20 mouse cellular contexts compared by ENCODE assay signal in genomic region chr3:19960570-19961114, GRCm38 (mm10). TPM values are rescaled to one million over a fixed set of nuclear protein-coding genes. Genes with fewer than 3 reads are reported as not detected.
DNase-seq lines count a peak whose midpoint lies in the region; ATAC-seq and TF ChIP-seq lines count a peak whose summit lies in the region.
"Had no signal": no experiment of that assay in that cellular context is flagged by ENCODE, and none has a peak within 500 bp of the region (broad histone marks: within the 10 kb centered on the region; RNA-seq: fewer than 3 reads in every experiment).

No protein-coding gene starts in this region.

- H3K4me1 ChIP-seq in hindbrain, embryonic 10.5 days (replicated peaks), result peaks cover 36% of the 10 kb centered on the region
- H3K4me1 ChIP-seq in hindbrain, embryonic 12.5 days, result 0 out of 2 replicates have a peak, but pooled peaks cover 3% of the 10 kb centered on the region
- no peaks in the 10 kb centered on the region for H3K4me1 ChIP-seq in midbrain, embryonic 16.5 days (ENCODE audit: control insufficient read depth, insufficient read depth, low read length)
- no peaks in the 10 kb centered on the region for H3K4me1 ChIP-seq in midbrain, postnatal 0 days (ENCODE audit: insufficient read depth, low read length)
- H3K4me1 ChIP-seq: intestine, embryonic 15.5 days; midbrain, embryonic 15.5 days had no signal

- no peak for TF ChIP-seq CTCF in gastrocnemius, adult 2 months (IDR thresholded peaks at IDR 0.05)
- no peak for TF ChIP-seq CTCF in midbrain, postnatal 0 days (IDR thresholded peaks at IDR 0.05)

- intact Hi-C loops in gastrocnemius, adult 2 months (cut with DNase I), result no loop called here

- H3K4me2 ChIP-seq in hindbrain, embryonic 12.5 days (replicated peaks), result no peak overlapping the region
- H3K4me2 ChIP-seq in midbrain, embryonic 16.5 days (ENCODE audit: low read length), result no peak overlapping the region
- no peak overlapping the region for H3K4me2 ChIP-seq in midbrain, postnatal 0 days (ENCODE audit: low read depth, low read length, poor library complexity, severe bottlenecking)
- H3K4me2 ChIP-seq: heart, embryonic 11.5 days; intestine, embryonic 15.5 days; limb, embryonic 13.5 days; midbrain, embryonic 15.5 days had no signal

- WGBS in hindbrain, embryonic 10.5 days, result 70% methylated on average over 3 of the region's 3 CpGs
- 60% methylated on average over 3 of the region's 3 CpGs for WGBS in hindbrain, embryonic 12.5 days
- WGBS in midbrain, embryonic 16.5 days, result 75% methylated on average over 3 of the region's 3 CpGs
- WGBS in midbrain, postnatal 0 days, result 70% methylated on average over 3 of the region's 3 CpGs

- no peak overlapping the region for H3K9ac ChIP-seq in hindbrain, embryonic 12.5 days
- no peak overlapping the region for H3K9ac ChIP-seq in midbrain, embryonic 16.5 days (ENCODE audit: low read depth, low read length)
- no peak overlapping the region for H3K9ac ChIP-seq in midbrain, postnatal 0 days (replicated peaks; ENCODE audit: low read length, poor library complexity, severe bottlenecking)
- H3K9ac ChIP-seq: hindbrain, embryonic 14.5 days; intestine, embryonic 15.5 days; limb, embryonic 13.5 days; midbrain, embryonic 15.5 days had no signal

- H3K36me3 ChIP-seq in hindbrain, embryonic 10.5 days, result no peaks in the 10 kb centered on the region
- no peaks in the 10 kb centered on the region for H3K36me3 ChIP-seq in hindbrain, embryonic 12.5 days
- no peaks in the 10 kb centered on the region for H3K36me3 ChIP-seq in midbrain, embryonic 16.5 days (ENCODE audit: control insufficient read depth, insufficient read depth, low read length)
- H3K36me3 ChIP-seq in midbrain, postnatal 0 days (ENCODE audit: insufficient read depth, low read length), result no peaks in the 10 kb centered on the region
- H3K36me3 ChIP-seq: intestine, embryonic 15.5 days; limb, embryonic 13.5 days; midbrain, embryonic 15.5 days had no signal

- H3K27ac ChIP-seq in gastrocnemius, adult 2 months, result peak overlapping the region; percentile 77
- H3K27ac ChIP-seq in hindbrain, embryonic 10.5 days, result peak overlapping the region; percentile 50; the same call in 1 of the 2 replicates
- no peak overlapping the region for H3K27ac ChIP-seq in hindbrain, embryonic 12.5 days
- peak overlapping the region; percentile 20; the same call in 1 of the 2 replicates for H3K27ac ChIP-seq in midbrain, embryonic 16.5 days (ENCODE audit: low read length)
- no peak overlapping the region for H3K27ac ChIP-seq in midbrain, postnatal 0 days (ENCODE audit: low read depth, low read length)
- H3K27ac ChIP-seq: hindbrain, embryonic 14.5 days; intestine, embryonic 15.5 days; limb, embryonic 13.5 days; midbrain, embryonic 15.5 days had no signal

- ATAC-seq in hindbrain, embryonic 12.5 days (ENCODE audit: low FRiP score), result no peak
- ATAC-seq in midbrain, embryonic 16.5 days, result no peak
- ATAC-seq in midbrain, postnatal 0 days (ENCODE audit: low FRiP score), result no peak
- ATAC-seq: intestine, embryonic 15.5 days; midbrain, embryonic 15.5 days had no signal

- H3K27me3 ChIP-seq in hindbrain, embryonic 10.5 days (ENCODE audit: insufficient read depth, poor library complexity, severe bottlenecking), result no peaks in the 10 kb centered on the region
- H3K27me3 ChIP-seq in hindbrain, embryonic 12.5 days, result no peaks in the 10 kb centered on the region
- H3K27me3 ChIP-seq in midbrain, embryonic 16.5 days (ENCODE audit: control insufficient read depth, insufficient read depth, low read depth, low read length), result no peaks in the 10 kb centered on the region
- H3K27me3 ChIP-seq in midbrain, postnatal 0 days (ENCODE audit: insufficient read depth, low read length), result no peaks in the 10 kb centered on the region
- H3K27me3 ChIP-seq: intestine, embryonic 15.5 days; limb, embryonic 13.5 days; midbrain, embryonic 15.5 days had no signal

- H3K4me3 ChIP-seq in gastrocnemius, adult 2 months, result 0 out of 2 replicates have a peak overlapping the region, but pooled peaks have one; percentile 4
- no peak overlapping the region for H3K4me3 ChIP-seq in hindbrain, embryonic 10.5 days
- no peak overlapping the region for H3K4me3 ChIP-seq in hindbrain, embryonic 12.5 days
- H3K4me3 ChIP-seq in midbrain, embryonic 16.5 days (ENCODE audit: low read depth, low read length), result no peak overlapping the region
- no peak overlapping the region for H3K4me3 ChIP-seq in midbrain, postnatal 0 days (ENCODE audit: low read depth, low read length)
- H3K4me3 ChIP-seq: intestine, embryonic 15.5 days; limb, embryonic 13.5 days; midbrain, embryonic 15.5 days had no signal

- H3K9me3 ChIP-seq in hindbrain, embryonic 10.5 days, result no peaks in the 10 kb centered on the region
- no peaks in the 10 kb centered on the region for H3K9me3 ChIP-seq in hindbrain, embryonic 12.5 days (replicated peaks)
- H3K9me3 ChIP-seq in midbrain, embryonic 16.5 days (replicated peaks; ENCODE audit: control insufficient read depth, low read length, poor library complexity, severe bottlenecking), result no peaks in the 10 kb centered on the region
- no peaks in the 10 kb centered on the region for H3K9me3 ChIP-seq in midbrain, postnatal 0 days (ENCODE audit: low read length)
- H3K9me3 ChIP-seq: intestine, embryonic 15.5 days; limb, embryonic 13.5 days; midbrain, embryonic 15.5 days had no signal

- DNase-seq in gastrocnemius, adult 2 months, result no peak
- no peak for DNase-seq in gastrocnemius, postnatal 25 days
- DNase-seq in hindbrain, embryonic 10.5 days (ENCODE audit: low spot score), result no peak
- no peak for DNase-seq in midbrain, postnatal 0 days (ENCODE audit: low spot score)
- DNase-seq in retina, postnatal 1 day, result peak; percentile 17
- DNase-seq in c-Kit-positive CD71-positive TER-119-positive erythroid progenitor cells, embryonic 14.5 days (ENCODE audit: low spot score), result no peak
- DNase-seq: adrenal gland, adult 2 months; B cell, adult 2 months; cerebellum, adult 9-11 months; gastrocnemius, postnatal 10 days; kidney, postnatal 4 days; lung, adult 2 months; thymus, postnatal 14 days had no signal

RNA-seq across cellular contexts. Expression of gene Cp, which starts 3.8 kb away (rescaled TPM):
- 1 to 10 TPM; 5.7 to 7.2 TPM for total RNA-seq in gastrocnemius, adult 2 months (2021)
- 1 to 10 TPM; 6.4 to 9.0 TPM for total RNA-seq in gastrocnemius, postnatal 25 days (2021)
- polyA plus RNA-seq in hindbrain, embryonic 10.5 days (2016; fragmentation: Nextera tagmentation; extraction: Ambion mirVana), result 5.6 and 11.4 TPM in 2 replicates
- 5.6 and 6.1 TPM in 2 replicates for polyA plus RNA-seq in hindbrain, embryonic 12.5 days (2016; fragmentation: Nextera tagmentation; extraction: Ambion mirVana)
- polyA plus RNA-seq in midbrain, embryonic 16.5 days (2015; fragmentation: Nextera tagmentation; extraction: Ambion mirVana), result 8.0 and 10.2 TPM in 2 replicates
- 13.3 and 28.3 TPM in 2 replicates for total RNA-seq in midbrain, postnatal 0 days (2014; rRNA removed)
- 11.8 and 12.2 TPM in 2 replicates for polyA plus RNA-seq in midbrain, postnatal 0 days (2015; fragmentation: Nextera tagmentation; extraction: Ambion mirVana)

Comparison
In these comparisons a context has a peak if more than half of its experiments do, and no peak if none do; other contexts are left out.
1. H3K27ac ChIP-seq: peak in gastrocnemius, adult 2 months (single experiment), hindbrain, embryonic 10.5 days (single experiment) and midbrain, embryonic 16.5 days (single experiment); none in hindbrain, embryonic 12.5 days (single experiment) and midbrain, postnatal 0 days (single experiment).